Mouse (Mus musculus) adipocyte (in vitro differentiated cells): Measurements from ENCODE around the gene Ptprd.

Experiments
- DNase-seq: peaks from one replicate; pipeline ENCODE4 v3.0.0-alpha.2; 2016; ENCODE audit warnings: low spot score

Ptprd gene

GRCm38 (mm10) chr4:76386978-76387824, 1824.6 kb downstream of the Ptprd start:
- DNase-seq, result no peak

- DNase-seq, result no peak
Observed at GRCm38 (mm10) chr4:76385818-76386217, 1825.9 kb downstream of the Ptprd start.

- no peak for DNase-seq
Observed at GRCm38 (mm10) chr4:76380312-76380917, 1831.3 kb downstream of the Ptprd start.

- peak; percentile 51 for DNase-seq
Observed at GRCm38 (mm10) chr4:76370041-76370880, 1841.5 kb downstream of the Ptprd start.

- DNase-seq, result no peak
Observed at GRCm38 (mm10) chr4:76369101-76369500, 1842.7 kb downstream of the Ptprd start.

- peak; percentile 18 for DNase-seq
Observed at GRCm38 (mm10) chr4:76368291-76368690, 1843.5 kb downstream of the Ptprd start.

- no peak for DNase-seq
Observed at GRCm38 (mm10) chr4:76367285-76367684, 1844.5 kb downstream of the Ptprd start.

GRCm38 (mm10) chr4:76365871-76366270, 1845.9 kb downstream of the Ptprd start:
- no peak for DNase-seq

GRCm38 (mm10) chr4:76361546-76361945, 1850.2 kb downstream of the Ptprd start:
- DNase-seq, result no peak

- no peak for DNase-seq
Observed at GRCm38 (mm10) chr4:76354167-76354566, 1857.6 kb downstream of the Ptprd start.

- DNase-seq, result no peak
Observed at GRCm38 (mm10) chr4:76352468-76352867, 1859.3 kb downstream of the Ptprd start.

- no peak for DNase-seq
Observed at GRCm38 (mm10) chr4:76351201-76351979, 1860.4 kb downstream of the Ptprd start.

GRCm38 (mm10) chr4:76350241-76350962, 1861.4 kb downstream of the Ptprd start:
- DNase-seq, result no peak

- no peak for DNase-seq
Observed at GRCm38 (mm10) chr4:76344059-76344458, 1867.7 kb downstream of the Ptprd start.

- no peak for DNase-seq
Observed at GRCm38 (mm10) chr4:76337926-76338325, 1873.8 kb downstream of the Ptprd start.

- peak; percentile 3 for DNase-seq
Observed at GRCm38 (mm10) chr4:76327346-76327745, 1884.4 kb downstream of the Ptprd start.

GRCm38 (mm10) chr4:76325646-76326045, 1886.1 kb downstream of the Ptprd start:
- no peak for DNase-seq

- no peak for DNase-seq
Observed at GRCm38 (mm10) chr4:76324928-76325327, 1886.8 kb downstream of the Ptprd start.

GRCm38 (mm10) chr4:76324509-76324908, 1887.3 kb downstream of the Ptprd start:
- no peak for DNase-seq

GRCm38 (mm10) chr4:76319874-76320273, 1891.9 kb downstream of the Ptprd start:
- no peak for DNase-seq

GRCm38 (mm10) chr4:76315977-76316376, 1895.8 kb downstream of the Ptprd start:
- no peak for DNase-seq
